Mouse (Mus musculus) hindbrain, postnatal 0 days (tissue): Measurements from ENCODE around the gene Psmd13. TPM values are rescaled to one million over a fixed set of nuclear protein-coding genes. Genes with fewer than 3 reads are reported as not detected.
A peak's percentile ranks its signal among the peaks of the same experiment; 100 is the strongest.

ENCODE experiments used
- ATAC-seq: fragments of 200-750 bp; cut with Nextera tagmentation; 2 replicates; pipeline ENCODE4 v1.8.0; 2017; ENCODE audit warnings: mild to moderate bottlenecking, moderate TSS enrichment, moderate library complexity
- DNase-seq: peaks from one replicate; pipeline ENCODE4 v3.0.0-alpha.2; 2015; ENCODE audit warnings: low spot score
- H3K27ac ChIP-seq: fragments of 300-500 bp; sonication (generic); 2 replicates; pipeline ENCODE4 v1.5.1; 2014; ENCODE audit warnings: mild to moderate bottlenecking
- H3K27me3 ChIP-seq: fragments of 300-500 bp; sonication (generic); 2 replicates; pipeline ENCODE4 v1.6.1; 2014; ENCODE audit warnings: low read length, mixed read lengths; ENCODE audit not compliant: insufficient read depth
- H3K36me3 ChIP-seq: fragments of 300-500 bp; sonication (generic); 2 replicates; pipeline ENCODE4 v1.6.1; 2014; ENCODE audit warnings: low read length, mixed read lengths; ENCODE audit not compliant: insufficient read depth
- H3K4me1 ChIP-seq: fragments of 300-500 bp; sonication (generic); 2 replicates; pipeline ENCODE4 v1.6.1; 2014; ENCODE audit warnings: antibody characterized with exemption, low read length, mixed read lengths; ENCODE audit not compliant: insufficient read depth
- H3K4me2 ChIP-seq: fragments of 300-500 bp; sonication (generic); 2 replicates; pipeline ENCODE4 v1.6.1; 2014; ENCODE audit warnings: low read depth, mild to moderate bottlenecking, low read length, moderate library complexity, mixed read lengths
- H3K4me3 ChIP-seq: fragments of 300-500 bp; sonication (generic); 2 replicates; pipeline ENCODE4 v1.5.1; 2014; ENCODE audit warnings: low read length
- H3K9ac ChIP-seq: fragments of 300-500 bp; sonication (generic); replicated peaks from 2 replicates; pipeline ENCODE4 v1.6.1; 2014; ENCODE audit warnings: mild to moderate bottlenecking, low read length, moderate library complexity, mixed read lengths
- H3K9me3 ChIP-seq: fragments of 300-500 bp; sonication (generic); 2 replicates; pipeline ENCODE4 v1.6.1; 2016; ENCODE audit warnings: low read length, mixed read lengths
- CTCF ChIP-seq: IDR thresholded peaks from 2 replicates; pipeline ENCODE4 v1.5.1; 2016; ENCODE audit warnings: antibody characterized with exemption, control low read depth, low read depth
- WGBS: fragments of 180-500 bp; shearing (Covaris S2); extraction: QIAGEN DNeasy Blood & Tissue Kit; methylation state at CpG from one replicate; pipeline ENCODE4 v1.1.7; 2014; 5-methylcytosine and 5-hydroxymethylcytosine counted together
- polyA plus RNA-seq: library from polyadenylated mRNA; unstranded; fragments of >200 nt; fragmentation: Nextera tagmentation; extraction: Ambion mirVana; gene quantifications from 2 replicates; pipeline ENCODE4 v1.2.1, GENCODE M21; 2015
- total RNA-seq: library from RNA; depleted of rRNA; stranded (reverse); fragments of >200 nt; gene quantifications from 2 replicates; pipeline ENCODE4 v1.2.3, GENCODE M21; 2014

Psmd13 gene
- total and polyA plus RNA-seq, 2 experiments from 2014 or later = 113 to 275 TPM

DNA sequence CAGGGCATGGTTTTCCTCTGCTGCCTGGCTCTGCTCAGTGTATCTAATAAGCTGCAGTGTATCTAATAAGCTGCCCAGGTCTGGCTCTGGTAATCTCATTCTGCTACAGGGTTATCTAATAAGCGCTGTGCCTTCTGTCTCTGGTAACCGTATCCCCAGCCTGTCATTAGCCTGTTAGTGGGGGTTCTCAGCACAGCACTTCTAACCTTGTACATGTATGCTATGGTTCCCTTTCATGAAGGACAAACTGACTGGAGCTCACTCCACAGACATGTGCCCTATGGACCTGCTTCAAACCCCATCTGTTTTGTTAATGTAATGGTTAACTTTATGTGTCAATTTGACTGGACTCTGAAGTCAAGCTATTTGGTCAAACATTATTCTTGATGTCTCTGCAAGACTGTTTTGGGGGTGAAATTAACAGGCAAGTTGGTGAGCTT, 23.9 kb downstream of the Psmd13 start:
- Histone ChIP-seq H3K27ac (no peak overlapping the region), H3K4me3 (no peak overlapping the region), H3K27me3 (no peaks in the 10 kb centered on the region), H3K4me1 (peaks cover 5% of the 10 kb centered on the region; the same call in 1 of the 2 replicates), H3K4me2 (no peak overlapping the region), H3K9ac (no peak overlapping the region), H3K9me3 (no peaks in the 10 kb centered on the region), H3K36me3 (no peaks in the 10 kb centered on the region)
- ATAC-seq (no peak), DNase-seq (no peak)
- no peak for TF ChIP-seq CTCF
- 92% methylated on average over 2 of the region's 2 CpGs for WGBS

DNA sequence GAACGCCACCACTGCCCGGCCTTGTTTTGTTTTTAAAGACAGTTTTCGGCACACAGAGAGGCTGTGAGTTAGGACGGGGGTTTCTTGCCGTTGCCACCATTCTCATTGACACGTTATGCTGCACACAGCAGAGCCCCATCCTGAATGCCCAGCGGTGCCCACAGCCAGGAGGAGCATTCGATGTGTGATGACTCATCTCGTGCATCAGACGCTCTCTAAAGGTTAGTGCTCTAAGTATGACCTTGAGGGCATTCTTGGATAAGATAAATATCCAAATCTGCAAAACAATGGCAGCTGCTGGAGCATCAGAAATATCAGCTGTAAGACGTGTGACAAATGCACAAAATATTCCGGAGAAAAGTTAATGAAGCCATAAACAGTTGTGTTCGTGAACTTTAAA, 25.4 kb downstream of the Psmd13 start:
- no peak for DNase-seq
- no peak for ATAC-seq
- Histone ChIP-seq H3K36me3 (no peaks in the 10 kb centered on the region), H3K4me3 (no peak overlapping the region), H3K4me2 (no peak overlapping the region), H3K27ac (no peak overlapping the region), H3K9ac (no peak overlapping the region), H3K9me3 (no peaks in the 10 kb centered on the region), H3K27me3 (no peaks in the 10 kb centered on the region), H3K4me1 (peaks cover 5% of the 10 kb centered on the region; the same call in 1 of the 2 replicates)
- 86% methylated on average over 13 of the region's 13 CpGs for WGBS
- no peak for TF ChIP-seq CTCF

DNA sequence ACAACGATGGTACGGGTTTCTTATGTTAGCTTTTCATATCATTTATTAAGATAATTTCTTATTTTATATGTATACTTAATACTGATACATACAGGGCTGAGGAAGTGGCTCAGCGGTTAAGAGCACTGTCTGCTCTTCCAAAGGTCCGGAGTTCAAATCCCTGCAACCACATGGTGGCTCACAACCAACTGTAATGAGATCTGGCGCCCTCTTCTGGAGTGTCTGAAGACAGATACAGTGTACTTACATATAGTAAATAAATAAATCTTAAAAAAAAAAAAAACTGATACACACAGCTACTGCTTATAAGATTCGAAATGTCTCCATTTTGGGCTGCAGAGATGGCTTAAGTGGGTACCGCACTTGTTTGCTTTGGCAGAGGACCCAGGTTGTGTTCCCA, 25.9 kb downstream of the Psmd13 start:
- no peaks in the 10 kb centered on the region for H3K27me3 ChIP-seq
- peaks cover 5% of the 10 kb centered on the region; the same call in 1 of the 2 replicates for H3K4me1 ChIP-seq
- 82% methylated on average over 7 of the region's 7 CpGs for WGBS
- H3K9ac ChIP-seq = no peak overlapping the region
- DNase-seq (no peak), ATAC-seq (no peak)
- H3K4me3 ChIP-seq = no peak overlapping the region
- no peak overlapping the region for H3K27ac ChIP-seq
- TF ChIP-seq CTCF = peak; percentile 25; the same call in 1 of the 2 replicates
- no peaks in the 10 kb centered on the region for H3K36me3 ChIP-seq
- no peak overlapping the region for H3K4me2 ChIP-seq
- no peaks in the 10 kb centered on the region for H3K9me3 ChIP-seq

DNA sequence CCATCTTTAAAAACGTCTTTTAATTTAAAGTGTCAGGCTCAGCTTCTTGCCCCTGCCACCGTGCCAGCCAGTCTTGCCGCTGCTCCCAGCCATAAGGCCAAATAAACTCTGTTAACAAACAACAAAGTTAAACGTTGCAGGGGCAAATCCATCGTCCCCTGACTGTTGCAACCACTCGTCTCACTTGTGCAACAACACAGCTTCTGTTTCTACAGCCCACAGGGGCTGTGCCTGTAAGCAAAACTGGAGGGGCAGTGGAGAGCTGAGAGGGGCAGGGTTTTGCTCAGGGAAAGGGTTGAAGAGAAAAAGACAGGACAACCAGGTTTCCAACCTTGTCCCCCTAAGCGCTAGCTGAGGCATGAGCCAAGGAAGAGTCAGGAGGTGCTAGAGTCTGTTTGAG, 26.4 kb downstream of the Psmd13 start:
- Histone ChIP-seq H3K27ac (no peak overlapping the region), H3K4me1 (peaks cover 5% of the 10 kb centered on the region; the same call in 1 of the 2 replicates), H3K36me3 (no peaks in the 10 kb centered on the region), H3K9me3 (no peaks in the 10 kb centered on the region), H3K27me3 (no peaks in the 10 kb centered on the region), H3K4me3 (no peak overlapping the region; the same call in 1 of the 2 replicates), H3K9ac (no peak overlapping the region), H3K4me2 (peak overlapping the region; percentile 83)
- DNase-seq (no peak), ATAC-seq (no peak)
- TF ChIP-seq CTCF = no peak
- 53% methylated on average over 7 of the region's 7 CpGs for WGBS

DNA sequence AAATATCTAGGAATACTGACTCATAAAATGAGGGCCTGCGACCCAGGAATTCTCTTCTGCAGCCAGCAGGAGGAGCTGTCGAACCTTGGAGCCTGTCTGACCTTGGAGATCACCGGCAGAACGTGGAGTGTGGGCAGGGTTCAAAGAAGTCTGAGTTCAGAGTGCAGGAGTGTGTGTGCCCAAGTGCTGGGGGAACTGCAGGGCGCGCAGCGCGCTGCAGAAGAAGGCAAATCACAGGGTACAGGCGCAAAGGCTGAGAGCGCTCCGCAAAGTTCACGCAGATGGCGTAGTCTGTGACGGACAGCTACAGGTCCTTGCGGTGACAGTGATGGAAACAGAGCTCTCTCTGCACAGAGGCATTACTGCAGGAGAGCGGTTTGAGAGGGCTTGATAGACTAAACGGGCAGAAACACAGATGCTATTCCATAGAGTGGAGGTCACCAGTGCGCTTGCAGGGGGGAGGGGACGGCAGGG, 26.9 kb downstream of the Psmd13 start:
- peak; percentile 77 for ATAC-seq
- 1% methylated on average over 19 of the region's 19 CpGs for WGBS

DNA sequence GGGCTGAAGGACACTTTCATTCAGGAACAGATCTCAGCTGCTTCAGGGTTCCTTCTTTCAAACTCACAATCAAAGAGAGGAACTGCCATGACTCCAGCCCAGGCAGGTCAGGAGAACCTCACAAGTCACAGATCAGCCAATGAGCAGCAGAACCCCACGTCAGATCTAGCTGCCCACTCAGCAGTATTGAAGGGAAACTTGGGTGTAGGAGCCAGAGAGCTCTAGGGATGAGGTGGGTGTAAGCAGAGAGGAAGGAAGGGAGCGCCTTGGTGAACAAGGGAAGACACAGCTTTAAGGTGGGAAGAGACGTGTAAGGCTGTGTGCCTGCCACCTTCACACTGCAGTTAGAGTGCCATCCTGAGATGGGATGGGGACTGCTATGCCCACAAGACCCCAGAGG, 30.5 kb downstream of the Psmd13 start:
- no peak overlapping the region for H3K9ac ChIP-seq
- no peak overlapping the region for H3K27ac ChIP-seq
- H3K36me3 ChIP-seq = no peaks in the 10 kb centered on the region
- DNase-seq = no peak
- TF ChIP-seq CTCF = no peak
- no peaks in the 10 kb centered on the region for H3K27me3 ChIP-seq
- no peak for ATAC-seq
- peaks cover 5% of the 10 kb centered on the region; the same call in 1 of the 2 replicates for H3K4me1 ChIP-seq
- no peak overlapping the region for H3K4me2 ChIP-seq
- no peaks in the 10 kb centered on the region for H3K9me3 ChIP-seq
- H3K4me3 ChIP-seq = no peak overlapping the region
- WGBS = 63% methylated on average over 3 of the region's 3 CpGs

More for the DNA sequence above, 26.9 kb downstream of the Psmd13 start:
- Histone ChIP-seq H3K4me2 (peak overlapping the region; percentile 83), H3K9me3 (no peaks in the 10 kb centered on the region), H3K36me3 (no peaks in the 10 kb centered on the region), H3K4me1 (peaks cover 5% of the 10 kb centered on the region; the same call in 1 of the 2 replicates), H3K27ac (no peak overlapping the region), H3K4me3 (peak overlapping the region; percentile 38), H3K27me3 (no peaks in the 10 kb centered on the region), H3K9ac (0 out of 2 replicates have a peak overlapping the region, but pooled peaks have one; percentile 13)
- peak; percentile 78 for DNase-seq
- TF ChIP-seq CTCF = peak; percentile 88

DNA sequence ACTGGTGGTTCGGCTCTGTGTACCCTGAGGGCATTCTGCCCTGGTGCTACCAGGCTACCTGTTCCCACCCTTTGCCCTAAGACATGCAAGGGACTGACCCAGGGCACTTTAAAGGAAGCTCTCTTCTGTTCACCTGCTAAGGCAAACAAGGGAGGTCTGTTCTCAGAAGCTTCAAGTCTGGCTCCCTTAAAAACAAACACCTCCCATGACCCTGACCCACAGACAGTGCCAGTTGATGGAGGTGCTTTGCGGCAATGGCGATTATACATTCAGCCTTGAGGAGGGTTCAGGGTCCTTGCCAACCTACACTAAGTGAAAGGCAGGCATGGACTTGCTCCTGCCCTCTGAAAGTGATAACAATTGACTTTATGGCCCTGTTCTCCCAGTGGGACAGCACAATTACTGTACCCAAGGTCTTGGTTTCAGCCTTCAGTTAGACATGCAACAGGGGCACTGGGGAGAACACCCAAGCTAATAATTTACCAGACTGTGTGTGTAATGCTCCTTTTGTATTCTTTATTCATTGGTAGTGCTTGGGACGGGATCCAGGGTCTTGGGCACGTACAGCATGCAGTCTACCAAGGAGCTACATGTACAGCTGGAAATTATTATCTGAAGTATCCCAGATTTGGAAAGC, 31.2 kb downstream of the Psmd13 start:
- Histone ChIP-seq H3K27me3 (0 out of 2 replicates have a peak, but pooled peaks cover under 1% of the 10 kb centered on the region), H3K4me3 (no peak overlapping the region), H3K4me2 (no peak overlapping the region), H3K36me3 (no peaks in the 10 kb centered on the region), H3K9me3 (no peaks in the 10 kb centered on the region), H3K27ac (no peak overlapping the region), H3K4me1 (peaks cover 5% of the 10 kb centered on the region; the same call in 1 of the 2 replicates), H3K9ac (no peak overlapping the region)
- no peak for DNase-seq
- ATAC-seq = no peak
- WGBS = 76% methylated on average over 5 of the region's 5 CpGs
- TF ChIP-seq CTCF = no peak
